Mouse (Mus musculus) mouse embryonic stem cell (cell line): Measurements from ENCODE around the gene Zfp775.

Experiments
- in situ Hi-C, 2 experiments: fragments of 300-500 bp; cut with MboI; formaldehyde crosslinking; loops; 1 replicate in 1 of 2; 3 replicates in 1 of 2; pipeline ENCODE4 v1.14.3; 2019 to 2020; ENCODE audit warnings: low sequenced_read_pairs in 2 of 2, low pct_unique_long_range_greater_than_20kb in 1 of 2, mixed read lengths in 1 of 2; ENCODE audit not compliant: unreplicated experiment in 1 of 2

Gene Zfp775

GRCm38 (mm10) chr6:48648779-48649178, 46.9 kb downstream of the Zfp775 start:
- in situ Hi-C loops: loop anchor here in 1 of 2 experiments (10.0 kb wide), 1 partner anchor 116 kb away; no protein-coding TSS in a partner anchor

- in situ Hi-C loops: no loop called here
These were observed 48.2 kb downstream of the Zfp775 start for GRCm38 (mm10) chr6:48650041-48650440.

GRCm38 (mm10) chr6:48658721-48659120, 56.9 kb downstream of the Zfp775 start:
- in situ Hi-C loops: no loop called here

GRCm38 (mm10) chr6:48664750-48665149, 62.9 kb downstream of the Zfp775 start:
- in situ Hi-C loops: no loop called here

- in situ Hi-C loops: no loop called here
These were observed 63.6 kb downstream of the Zfp775 start for GRCm38 (mm10) chr6:48665471-48665870.

- in situ Hi-C loops: no loop called here
These were observed 64.3 kb downstream of the Zfp775 start for GRCm38 (mm10) chr6:48666159-48666586.

- in situ Hi-C loops: no loop called here
These were observed 66.2 kb downstream of the Zfp775 start for GRCm38 (mm10) chr6:48668022-48668421.

- in situ Hi-C loops: no loop called here
These were observed 67.6 kb downstream of the Zfp775 start for GRCm38 (mm10) chr6:48669446-48669969.
